Mouse (Mus musculus) erythroblast, embryonic 14.5 days (primary cell): ENCODE data around the gene Tmem94.

Source experiments
- GATA1 ChIP-seq: IDR thresholded peaks from 2 replicates; pipeline ENCODE4 v1.6.1; 2012; ENCODE audit warnings: low read length, inconsistent platforms, mixed read lengths
- TAL1 ChIP-seq: IDR thresholded peaks from 3 replicates; pipeline ENCODE4 v1.6.1; 2012; ENCODE audit warnings: low read length, inconsistent platforms, mixed read lengths

DNA sequence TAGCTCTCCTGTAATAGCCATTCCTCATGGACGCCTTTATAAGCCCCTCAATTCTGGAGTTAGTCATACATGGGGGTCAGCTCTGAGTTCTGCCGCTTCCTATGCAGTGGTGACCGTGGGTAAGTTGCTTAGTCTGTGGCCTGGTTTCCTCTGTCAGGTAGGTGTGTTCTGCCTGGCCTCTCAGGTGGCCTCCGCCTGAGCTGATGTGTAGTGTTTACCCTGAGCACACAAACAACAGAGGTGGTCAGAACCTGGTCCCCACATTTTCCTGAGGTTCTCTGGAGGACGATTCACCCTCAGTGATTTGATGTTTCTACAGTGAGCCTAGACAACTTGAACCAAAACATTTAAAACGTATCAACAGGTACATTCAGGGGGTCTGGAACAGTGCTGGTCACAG lies 66.8 kb downstream of the Tmem94 start:
- TF ChIP-seq GATA1 (no peak), TAL1 (no peak)
